Comparison of ENCODE assay signal across 27 mouse cellular contexts in the genomic region with DNA sequence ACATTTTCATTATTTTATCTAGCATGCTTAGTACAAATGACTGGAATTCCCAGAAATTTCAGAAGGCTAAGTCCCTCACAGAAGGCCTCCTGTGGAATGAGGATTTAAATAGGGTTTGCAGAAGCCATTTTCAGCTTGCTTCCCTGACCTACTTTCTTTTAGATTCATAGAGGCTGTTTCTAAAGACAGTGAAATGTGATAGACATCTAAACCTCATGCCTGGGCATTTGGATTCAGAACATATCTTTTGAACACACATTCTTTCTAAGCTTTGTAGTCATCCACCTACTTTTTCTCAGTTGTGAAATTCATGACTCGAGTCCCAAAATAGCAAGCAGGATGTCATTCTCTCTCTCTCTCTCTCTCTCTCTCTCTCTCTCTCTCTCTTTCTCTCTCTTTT. TPM values are rescaled to one million over a fixed set of nuclear protein-coding genes. Genes with fewer than 3 reads are reported as not detected.
DNase-seq lines count a peak whose midpoint lies in the region; ATAC-seq and TF ChIP-seq lines count a peak whose summit lies in the region.
"Had no signal": no experiment of that assay in that cellular context is flagged by ENCODE, and none has a peak within 500 bp of the region (broad histone marks: within the 10 kb centered on the region; RNA-seq: fewer than 3 reads in every experiment).

No protein-coding gene starts in this region.

- TF ChIP-seq CTCF in hindbrain, postnatal 0 days (IDR thresholded peaks at IDR 0.05; ENCODE audit: low read depth): no peak

- no peaks in the 10 kb centered on the region for H3K4me1 ChIP-seq in hindbrain, postnatal 0 days (ENCODE audit: insufficient read depth, low read length)
- H3K4me1 ChIP-seq in hindbrain, embryonic 16.5 days (ENCODE audit: control insufficient read depth, insufficient read depth, low read depth, low read length): no peaks in the 10 kb centered on the region
- H3K4me1 ChIP-seq: forebrain, embryonic 10.5 days; forebrain, embryonic 13.5 days; heart, embryonic 10.5 days; heart, embryonic 13.5 days; intestine, embryonic 15.5 days had no signal

- H3K4me3 ChIP-seq in hindbrain, postnatal 0 days (ENCODE audit: low read length): no peak overlapping the region
- no peak overlapping the region for H3K4me3 ChIP-seq in hindbrain, embryonic 16.5 days (ENCODE audit: low read length)
- H3K4me3 ChIP-seq: forebrain, embryonic 10.5 days; forebrain, embryonic 13.5 days; gastrocnemius, adult 2 months; heart, embryonic 10.5 days; heart, embryonic 13.5 days; intestine, embryonic 15.5 days had no signal

- H3K36me3 ChIP-seq in hindbrain, postnatal 0 days (ENCODE audit: insufficient read depth, low read length): no peaks in the 10 kb centered on the region
- no peaks in the 10 kb centered on the region for H3K36me3 ChIP-seq in hindbrain, embryonic 16.5 days (ENCODE audit: control insufficient read depth, insufficient read depth, low read length)
- H3K36me3 ChIP-seq: forebrain, embryonic 10.5 days; G1E; heart, embryonic 10.5 days; heart, embryonic 13.5 days; intestine, embryonic 15.5 days had no signal

- H3K27ac ChIP-seq in hindbrain, postnatal 0 days: no peak overlapping the region
- H3K27ac ChIP-seq in hindbrain, embryonic 16.5 days (ENCODE audit: low read depth, low read length): no peak overlapping the region
- H3K27ac ChIP-seq: forebrain, embryonic 10.5 days; forebrain, embryonic 13.5 days; gastrocnemius, adult 2 months; heart, embryonic 10.5 days; heart, embryonic 13.5 days; hindbrain, embryonic 14.5 days; intestine, embryonic 15.5 days had no signal

- no peak for ATAC-seq in hindbrain, postnatal 0 days
- no peak for ATAC-seq in hindbrain, embryonic 16.5 days
- ATAC-seq: forebrain, embryonic 13.5 days; intestine, embryonic 15.5 days had no signal

- WGBS in hindbrain, postnatal 0 days: 60% methylated on average over 1 of the region's 1 CpGs
- 84% methylated on average over 1 of the region's 1 CpGs for WGBS in hindbrain, embryonic 16.5 days

- peak; percentile 38 for DNase-seq in cerebellum, adult 9-10 months
- DNase-seq in cerebellum, adult 11 months: no peak
- DNase-seq in hindbrain, postnatal 0 days (ENCODE audit: low spot score): peak; percentile 10
- peak; percentile 15 for DNase-seq in retina, embryonic 14.5 days (ENCODE audit: low spot score)
- DNase-seq in retina, postnatal 1 day: no peak
- DNase-seq in brain, adult 2 months (ENCODE audit: low read depth, low spot score): peak; percentile 78
- no peak for DNase-seq in gastrocnemius, postnatal 25 days
- DNase-seq: adrenal gland, adult 2 months; adrenal gland, postnatal 14 days; B cell, adult 2 months; cerebellum, adult 8-10 months; cerebellum, postnatal 14 days; gastrocnemius, adult 2 months; gastrocnemius, postnatal 14 days; heart, adult 18-20 months; heart, postnatal 14 days; heart, postnatal 4 days; kidney, adult 11 months had no signal

- H3K9me3 ChIP-seq in hindbrain, postnatal 0 days (ENCODE audit: low read length): no peaks in the 10 kb centered on the region
- H3K9me3 ChIP-seq in hindbrain, embryonic 16.5 days (ENCODE audit: control insufficient read depth, low read length): no peaks in the 10 kb centered on the region
- H3K9me3 ChIP-seq: forebrain, embryonic 10.5 days; forebrain, embryonic 13.5 days; G1E; heart, embryonic 10.5 days; heart, embryonic 13.5 days; intestine, embryonic 15.5 days had no signal

- no peak overlapping the region for H3K4me2 ChIP-seq in hindbrain, postnatal 0 days (ENCODE audit: low read depth, low read length)
- H3K4me2 ChIP-seq in hindbrain, embryonic 16.5 days (ENCODE audit: low read length): no peak overlapping the region
- H3K4me2 ChIP-seq: forebrain, embryonic 13.5 days; heart, embryonic 13.5 days; hindbrain, embryonic 14.5 days; intestine, embryonic 15.5 days had no signal

- H3K27me3 ChIP-seq in hindbrain, postnatal 0 days (ENCODE audit: insufficient read depth, low read length): no peaks in the 10 kb centered on the region
- no peaks in the 10 kb centered on the region for H3K27me3 ChIP-seq in hindbrain, embryonic 16.5 days (replicated peaks; ENCODE audit: control insufficient read depth, insufficient read depth, low read length)
- H3K27me3 ChIP-seq: CH12.LX; forebrain, embryonic 13.5 days; heart, embryonic 13.5 days; intestine, embryonic 15.5 days had no signal

- no peak overlapping the region for H3K9ac ChIP-seq in hindbrain, postnatal 0 days (replicated peaks; ENCODE audit: low read length)
- H3K9ac ChIP-seq in hindbrain, embryonic 16.5 days (ENCODE audit: low read depth, low read length): no peak overlapping the region
- H3K9ac ChIP-seq: forebrain, embryonic 13.5 days; heart, embryonic 13.5 days; hindbrain, embryonic 14.5 days; intestine, embryonic 15.5 days had no signal

RNA-seq across cellular contexts. Expression of a gene that starts 1.1 kb away (rescaled TPM):
- 0.18 and 0.63 TPM in 2 replicates for total RNA-seq in hindbrain, postnatal 0 days (2014; rRNA removed)
- polyA plus RNA-seq in hindbrain, postnatal 0 days (2015; fragmentation: Nextera tagmentation; extraction: Ambion mirVana): 0.46 and 0.48 TPM in 2 replicates
- polyA plus RNA-seq in hindbrain, embryonic 16.5 days (2015; fragmentation: Nextera tagmentation; extraction: Ambion mirVana): 0.11 and 0.34 TPM in 2 replicates
- not detected for total RNA-seq in gastrocnemius, postnatal 25 days (2021)
- total RNA-seq: adrenal gland, postnatal 14 days; CH12.LX; gastrocnemius, postnatal 14 days; heart, postnatal 14 days had no signal
- polyA plus RNA-seq: adrenal gland, adult 2 months; forebrain, embryonic 13.5 days; G1E; heart, embryonic 10.5 days; heart, embryonic 13.5 days; intestine, embryonic 15.5 days had no signal

Comparison
In these comparisons a context has a peak if more than half of its experiments do, and no peak if none do; other contexts are left out.
1. DNase-seq: peak in cerebellum, adult 9-10 months (single experiment), hindbrain, postnatal 0 days (single experiment), retina, embryonic 14.5 days (single experiment) and brain, adult 2 months (single experiment); none in cerebellum, adult 11 months (single experiment), retina, postnatal 1 day (single experiment) and gastrocnemius, postnatal 25 days (single experiment).